Mouse (Mus musculus) liver, embryonic 11.5 days (tissue): ENCODE data around the gene Tat. TPM values are rescaled to one million over a fixed set of nuclear protein-coding genes. Genes with fewer than 3 reads are reported as not detected.

ENCODE experiments used
- ATAC-seq: fragments of 200-750 bp; cut with Nextera tagmentation; replicated peaks from 2 replicates; pipeline ENCODE4 v1.8.0; 2017; ENCODE audit warnings: moderate number of reproducible peaks, mild to moderate bottlenecking, moderate TSS enrichment, moderate library complexity; ENCODE audit not compliant: low FRiP score
- DNase-seq: peaks from one replicate; pipeline ENCODE4 v3.0.0-alpha.2; 2017; ENCODE audit warnings: low spot score
- H3K27ac ChIP-seq: fragments of 300-500 bp; sonication (generic); 2 replicates; pipeline ENCODE4 v1.5.1; 2014; ENCODE audit warnings: mild to moderate bottlenecking, low read depth, low read length, control low read depth
- H3K27me3 ChIP-seq: fragments of 300-500 bp; sonication (generic); replicated peaks from 2 replicates; pipeline ENCODE4 v1.6.1; 2014; ENCODE audit warnings: low read length, mixed read lengths; ENCODE audit not compliant: control insufficient read depth, insufficient read depth
- H3K36me3 ChIP-seq: fragments of 300-500 bp; sonication (generic); 2 replicates; pipeline ENCODE4 v1.6.1; 2014; ENCODE audit warnings: mild to moderate bottlenecking, low read length, moderate library complexity, mixed read lengths; ENCODE audit not compliant: control insufficient read depth, insufficient read depth
- H3K4me1 ChIP-seq: fragments of 300-500 bp; sonication (generic); replicated peaks from 2 replicates; pipeline ENCODE4 v1.6.1; 2014; ENCODE audit warnings: low read length, mixed read lengths; ENCODE audit not compliant: control insufficient read depth, insufficient read depth
- H3K4me2 ChIP-seq: fragments of 300-500 bp; sonication (generic); 2 replicates; pipeline ENCODE4 v1.6.1; 2014; ENCODE audit warnings: mild to moderate bottlenecking, control low read depth, moderate library complexity
- H3K4me3 ChIP-seq: fragments of 300-500 bp; sonication (generic); 2 replicates; pipeline ENCODE4 v1.5.1; 2014; ENCODE audit warnings: low read depth, low read length, control low read depth
- H3K9ac ChIP-seq: fragments of 300-500 bp; sonication (generic); 2 replicates; pipeline ENCODE4 v1.6.1; 2014; ENCODE audit warnings: low read depth, low read length, control low read depth
- H3K9me3 ChIP-seq: fragments of 300-500 bp; sonication (generic); 2 replicates; pipeline ENCODE4 v1.6.1; 2016; ENCODE audit warnings: low read length, inconsistent platforms, mixed read lengths; ENCODE audit not compliant: control insufficient read depth
- WGBS: fragments of 180-500 bp; shearing (Covaris S2); extraction: QIAGEN DNeasy Blood & Tissue Kit; methylation state at CpG from one replicate; pipeline ENCODE4 v1.1.7; 2014; 5-methylcytosine and 5-hydroxymethylcytosine counted together
- polyA plus RNA-seq: library from polyadenylated mRNA; unstranded; fragments of >200 nt; fragmentation: Nextera tagmentation; extraction: Ambion mirVana; gene quantifications from 2 replicates; pipeline ENCODE4 v1.2.1, GENCODE M21; 2014

The Tat gene
- polyA plus RNA-seq, 1 experiment from 2014 or later: 0.22 TPM

DNA sequence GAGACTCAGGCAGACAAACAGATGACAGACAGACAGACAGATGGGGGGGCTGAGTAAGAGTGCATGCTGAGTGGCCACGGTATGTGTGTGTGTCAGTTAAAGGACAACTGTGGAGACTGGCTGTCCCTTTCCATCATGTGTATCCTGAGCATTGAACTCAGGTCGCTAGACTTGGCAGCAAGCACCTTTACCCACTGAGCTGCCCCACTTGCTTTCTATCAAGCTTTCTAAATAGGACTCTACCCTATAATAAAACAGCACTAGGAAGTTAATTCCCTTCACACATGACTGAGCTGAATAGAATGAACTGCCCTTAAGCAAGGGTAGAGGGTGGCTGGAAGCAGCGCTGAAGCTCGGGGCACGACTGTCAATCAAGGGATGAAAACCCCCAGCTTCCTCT, 1.9 kb downstream of the Tat start:
- H3K27me3 ChIP-seq: no peaks in the 10 kb centered on the region
- H3K4me1 ChIP-seq: no peaks in the 10 kb centered on the region
- no peaks in the 10 kb centered on the region for H3K36me3 ChIP-seq
- H3K4me3 ChIP-seq: no peak overlapping the region
- no peak for ATAC-seq
- H3K9ac ChIP-seq: no peak overlapping the region
- H3K4me2 ChIP-seq: no peak overlapping the region
- DNase-seq: no peak
- no peaks in the 10 kb centered on the region for H3K9me3 ChIP-seq
- no peak overlapping the region for H3K27ac ChIP-seq
- 74% methylated on average over 5 of the region's 5 CpGs for WGBS

DNA sequence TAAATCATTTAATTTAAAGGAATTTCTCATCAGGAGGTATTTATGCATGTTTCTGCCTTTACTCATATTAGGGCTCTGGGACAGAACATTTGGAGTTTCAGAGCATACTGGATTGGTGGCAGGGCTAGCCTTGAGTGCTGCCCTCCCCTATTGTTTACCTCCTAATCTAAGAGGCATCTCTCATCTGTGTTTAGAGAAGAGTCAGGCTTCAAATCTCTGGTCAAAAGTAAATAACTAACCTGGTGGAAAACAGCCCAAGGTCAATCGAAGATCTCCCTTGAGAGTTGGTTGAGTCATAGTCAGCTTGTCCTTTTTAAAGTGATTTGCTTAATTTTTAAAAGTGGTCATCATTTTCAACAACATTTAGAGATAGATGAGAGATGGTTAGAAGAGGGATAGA, 2.7 kb downstream of the Tat start:
- DNase-seq (no peak), ATAC-seq (no peak)
- Histone ChIP-seq H3K9ac (no peak overlapping the region), H3K27ac (no peak overlapping the region), H3K4me3 (no peak overlapping the region), H3K36me3 (no peaks in the 10 kb centered on the region), H3K27me3 (no peaks in the 10 kb centered on the region), H3K4me1 (no peaks in the 10 kb centered on the region), H3K9me3 (no peaks in the 10 kb centered on the region), H3K4me2 (no peak overlapping the region)
- 63% methylated on average over 1 of the region's 1 CpGs for WGBS

DNA sequence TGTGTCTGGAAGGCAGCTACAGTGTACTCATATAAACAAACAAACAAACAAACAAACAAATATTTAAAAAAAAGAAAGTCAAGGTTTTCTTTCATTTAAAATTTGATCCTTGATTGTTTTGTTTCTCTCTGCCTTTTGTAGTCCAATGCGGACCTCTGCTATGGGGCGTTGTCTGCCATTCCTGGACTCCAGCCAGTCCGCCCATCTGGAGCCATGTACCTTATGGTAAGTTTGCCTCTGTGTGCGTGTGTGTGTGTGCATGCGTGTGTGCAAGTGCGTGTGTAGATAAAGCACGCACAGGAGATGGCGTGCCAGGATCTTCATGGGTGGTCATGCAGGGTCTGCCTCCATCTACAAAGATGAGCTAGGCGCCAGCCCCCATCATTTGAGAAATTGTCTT, 7.1 kb downstream of the Tat start:
- no peak overlapping the region for H3K27ac ChIP-seq
- H3K4me3 ChIP-seq: no peak overlapping the region
- no peaks in the 10 kb centered on the region for H3K9me3 ChIP-seq
- H3K36me3 ChIP-seq: no peaks in the 10 kb centered on the region
- DNase-seq: no peak
- 85% methylated on average over 9 of the region's 9 CpGs for WGBS
- no peaks in the 10 kb centered on the region for H3K4me1 ChIP-seq
- no peak for ATAC-seq
- H3K27me3 ChIP-seq: no peaks in the 10 kb centered on the region
- H3K9ac ChIP-seq: no peak overlapping the region
- no peak overlapping the region for H3K4me2 ChIP-seq

DNA sequence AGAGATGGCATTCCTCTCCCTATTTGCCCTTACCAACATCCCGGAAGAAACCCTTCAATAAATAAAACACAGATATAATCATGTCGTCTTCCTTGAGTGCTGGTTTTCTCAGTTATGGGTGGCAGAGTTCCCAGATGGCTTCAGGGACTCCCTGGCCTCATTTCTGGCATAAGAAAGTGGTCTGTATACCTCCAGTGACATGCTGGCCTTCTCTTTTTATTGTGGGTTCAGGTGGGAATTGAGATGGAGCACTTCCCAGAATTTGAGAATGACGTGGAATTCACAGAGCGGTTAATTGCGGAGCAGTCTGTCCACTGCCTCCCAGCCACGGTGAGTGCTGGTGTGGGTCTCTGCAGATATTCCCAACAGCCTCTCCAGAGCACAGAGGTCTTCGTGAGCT, 7.8 kb downstream of the Tat start:
- Histone ChIP-seq H3K9ac (no peak overlapping the region), H3K4me3 (no peak overlapping the region), H3K9me3 (no peaks in the 10 kb centered on the region), H3K36me3 (no peaks in the 10 kb centered on the region), H3K27me3 (no peaks in the 10 kb centered on the region), H3K4me2 (no peak overlapping the region), H3K27ac (no peak overlapping the region), H3K4me1 (no peaks in the 10 kb centered on the region)
- ATAC-seq (no peak), DNase-seq (no peak)
- 78% methylated on average over 7 of the region's 7 CpGs for WGBS

DNA sequence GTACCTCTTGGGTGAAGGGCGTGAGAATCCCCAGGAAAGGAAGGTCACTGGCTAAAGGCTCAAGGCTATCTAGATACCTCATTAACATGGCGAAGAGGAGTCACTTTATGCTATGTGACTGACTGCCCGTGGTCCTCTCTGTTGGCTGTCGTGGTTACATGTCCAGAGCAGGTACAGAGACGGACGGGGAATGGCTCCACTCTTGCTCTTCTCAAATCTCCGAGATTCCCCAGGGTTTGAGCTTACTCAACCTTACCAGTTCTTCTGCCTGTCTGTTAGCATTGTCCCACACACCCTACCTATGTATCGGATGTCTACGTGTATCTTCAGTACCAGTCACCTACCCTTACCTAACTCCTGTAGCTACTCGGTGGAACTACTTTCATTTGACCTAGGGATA, 9.7 kb downstream of the Tat start:
- H3K4me2 ChIP-seq: no peak overlapping the region
- H3K4me3 ChIP-seq: no peak overlapping the region
- no peak for DNase-seq
- H3K36me3 ChIP-seq: no peaks in the 10 kb centered on the region
- no peak overlapping the region for H3K27ac ChIP-seq
- no peak overlapping the region for H3K9ac ChIP-seq
- H3K27me3 ChIP-seq: no peaks in the 10 kb centered on the region
- WGBS: 71% methylated on average over 10 of the region's 10 CpGs
- H3K9me3 ChIP-seq: no peaks in the 10 kb centered on the region
- ATAC-seq: no peak
- no peaks in the 10 kb centered on the region for H3K4me1 ChIP-seq

DNA sequence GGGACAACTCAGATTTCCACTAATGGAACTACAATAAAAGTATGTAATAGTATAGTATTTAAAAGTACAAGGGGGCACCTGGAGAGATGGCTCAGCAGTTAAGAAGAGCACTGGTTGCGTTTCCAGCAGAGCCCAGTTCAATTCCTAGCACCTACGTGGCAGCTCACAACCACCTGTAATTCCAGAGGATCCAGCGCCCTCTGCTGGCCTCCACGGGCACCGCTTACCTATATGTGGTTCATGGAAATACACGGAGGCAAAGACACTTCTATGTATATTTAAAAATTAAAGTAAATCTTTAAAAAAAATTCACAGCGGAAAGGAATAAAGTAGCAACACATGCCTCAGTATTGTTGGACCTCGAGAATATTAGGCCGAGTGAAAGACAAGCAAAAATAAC, 12.7 kb downstream of the Tat start:
- H3K27ac ChIP-seq: no peak overlapping the region
- no peaks in the 10 kb centered on the region for H3K9me3 ChIP-seq
- H3K4me3 ChIP-seq: no peak overlapping the region
- H3K9ac ChIP-seq: no peak overlapping the region
- no peaks in the 10 kb centered on the region for H3K4me1 ChIP-seq
- no peaks in the 10 kb centered on the region for H3K36me3 ChIP-seq
- H3K27me3 ChIP-seq: no peaks in the 10 kb centered on the region
- DNase-seq (no peak), ATAC-seq (no peak)
- WGBS: 29% methylated on average over 9 of the region's 9 CpGs
- H3K4me2 ChIP-seq: no peak overlapping the region

DNA sequence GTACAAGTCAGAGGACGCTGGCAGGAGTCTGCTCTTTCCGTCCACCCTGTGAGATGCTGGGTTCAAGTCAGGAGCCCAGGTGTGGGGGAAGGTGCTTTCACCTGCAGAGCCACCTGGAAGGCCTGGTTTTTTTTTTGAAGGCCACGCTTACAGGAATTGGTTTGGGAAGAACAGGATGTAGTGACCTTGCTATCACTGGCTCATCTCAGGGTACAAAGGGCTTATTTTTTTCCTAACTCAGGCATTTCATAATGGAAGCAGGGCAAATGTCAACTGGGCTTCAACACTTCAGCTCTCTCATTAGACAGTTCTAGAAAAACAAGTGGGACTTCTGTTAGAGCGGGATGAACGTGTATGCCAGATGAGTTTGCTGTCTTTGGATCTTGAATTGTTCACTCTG, 14.1 kb downstream of the Tat start:
- DNase-seq (no peak), ATAC-seq (no peak)
- no peaks in the 10 kb centered on the region for H3K36me3 ChIP-seq
- no peaks in the 10 kb centered on the region for H3K9me3 ChIP-seq
- H3K4me2 ChIP-seq: no peak overlapping the region
- H3K27me3 ChIP-seq: no peaks in the 10 kb centered on the region
- 75% methylated on average over 5 of the region's 5 CpGs for WGBS
- no peak overlapping the region for H3K4me3 ChIP-seq
- no peak overlapping the region for H3K9ac ChIP-seq
- no peak overlapping the region for H3K27ac ChIP-seq
- no peaks in the 10 kb centered on the region for H3K4me1 ChIP-seq

DNA sequence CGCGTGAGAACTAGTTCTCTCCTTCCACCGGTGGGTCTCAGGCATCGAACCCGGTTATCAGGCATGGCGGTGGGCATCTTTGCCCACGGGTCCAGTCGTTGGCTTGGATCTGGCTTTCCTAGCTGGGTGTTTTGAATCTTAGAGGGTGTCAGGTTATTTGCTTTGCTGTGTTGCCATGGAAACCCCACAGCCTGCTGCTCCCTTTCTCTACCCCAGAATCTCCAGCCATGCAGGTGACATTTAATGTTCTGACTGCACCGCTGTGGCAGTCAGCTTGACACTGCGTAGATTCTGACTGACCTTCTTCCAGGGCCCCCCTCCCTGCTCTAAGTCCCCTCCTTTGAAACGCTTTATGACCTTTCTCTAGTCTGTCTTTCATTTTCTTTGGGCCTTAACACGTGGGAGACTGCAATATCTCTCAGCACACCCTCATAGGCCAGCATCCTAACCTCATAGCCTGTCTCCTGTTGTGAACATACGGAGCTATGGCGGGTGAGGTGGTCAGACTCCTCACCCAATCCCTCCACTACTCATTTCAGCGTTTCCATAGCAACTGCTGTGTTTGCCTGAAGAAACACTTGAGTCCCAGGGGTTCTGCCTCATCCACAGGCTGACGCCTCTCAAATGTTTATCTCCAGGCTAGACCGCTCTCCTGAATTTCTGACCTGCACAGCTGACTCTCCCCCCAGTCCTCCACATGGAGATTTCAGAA, 16.2 kb downstream of the Tat start:
- ATAC-seq (no peak), DNase-seq (no peak)
- Histone ChIP-seq H3K9ac (no peak overlapping the region), H3K27ac (no peak overlapping the region), H3K4me3 (no peak overlapping the region), H3K27me3 (no peaks in the 10 kb centered on the region), H3K9me3 (no peaks in the 10 kb centered on the region), H3K4me1 (no peaks in the 10 kb centered on the region), H3K36me3 (no peaks in the 10 kb centered on the region), H3K4me2 (no peak overlapping the region)
- 59% methylated on average over 17 of the region's 17 CpGs for WGBS

DNA sequence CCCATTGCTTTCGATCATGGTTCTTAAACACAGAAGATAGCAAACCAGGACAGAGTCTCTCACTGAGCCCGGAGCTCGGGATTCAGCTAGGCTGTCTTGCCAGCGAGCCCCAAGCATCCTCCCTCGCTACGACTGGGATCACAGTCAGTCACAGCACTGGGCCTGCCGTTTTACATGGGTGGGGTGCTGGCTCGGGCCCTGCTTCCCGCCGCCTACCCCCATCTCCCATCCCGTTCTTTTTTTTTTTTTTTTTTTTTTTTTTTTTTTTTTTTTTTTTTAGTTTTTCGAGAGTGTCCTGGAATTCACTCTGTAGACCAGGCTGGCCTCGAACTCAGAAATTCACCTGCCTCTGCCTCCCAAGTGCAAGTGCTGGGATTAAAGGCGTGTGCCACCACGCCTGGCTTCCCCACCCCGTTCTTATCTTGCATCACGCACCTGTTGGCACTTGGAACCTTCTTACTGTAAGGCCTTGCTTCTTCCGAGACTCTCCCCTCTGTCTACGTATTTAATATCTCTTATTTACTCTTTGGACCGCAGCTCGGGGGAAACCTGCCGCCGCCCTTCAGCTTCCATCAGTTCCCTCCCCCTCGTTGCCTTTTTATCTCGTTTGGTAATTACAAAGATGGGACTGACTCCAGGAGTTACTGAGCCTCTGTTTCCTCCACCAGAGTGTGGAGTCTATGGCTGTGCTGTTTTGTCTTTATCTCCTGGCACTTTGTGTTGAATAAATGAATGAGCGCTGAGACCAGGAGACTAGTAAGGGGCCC, 18.2 kb downstream of the Tat start:
- Histone ChIP-seq H3K4me2 (no peak overlapping the region), H3K27me3 (no peaks in the 10 kb centered on the region), H3K9ac (no peak overlapping the region), H3K36me3 (no peaks in the 10 kb centered on the region), H3K27ac (no peak overlapping the region), H3K9me3 (no peaks in the 10 kb centered on the region), H3K4me3 (no peak overlapping the region), H3K4me1 (no peaks in the 10 kb centered on the region)
- 78% methylated on average over 26 of the region's 26 CpGs for WGBS
- DNase-seq (no peak), ATAC-seq (no peak)
